Mouse (Mus musculus): ENCODE measurements around the gene Foxe1. TPM values are rescaled to one million over a fixed set of nuclear protein-coding genes. Genes with fewer than 3 reads are reported as not detected.

The Foxe1 gene
- not detected in 2 replicates for polyA plus RNA-seq (2014; fragmentation: Nextera tagmentation; extraction: Ambion mirVana)

- Histone ChIP-seq H3K9ac (no peak within 1 kb of the TSS), H3K4me3 (replicated peaks; ENCODE audit: low read length) (peak within 1 kb of the TSS; percentile 32), H3K27me3 (ENCODE audit: control insufficient read depth, insufficient read depth, low read length) (peaks cover 98% of the 10 kb centered on the region), H3K4me2 (replicated peaks) (peak within 1 kb of the TSS; percentile 46), H3K27ac (no peak within 1 kb of the TSS), H3K4me1 (replicated peaks; ENCODE audit: control insufficient read depth, insufficient read depth, low read length) (no peaks in the 10 kb centered on the region; the same call in 1 of the 2 replicates), H3K36me3 (replicated peaks; ENCODE audit: control insufficient read depth, insufficient read depth) (no peaks in the 10 kb centered on the region), H3K9me3 (ENCODE audit: control insufficient read depth, low read length) (no peaks in the 10 kb centered on the region)
- no peak for DNase-seq (ENCODE audit: low spot score)
- peak; percentile 14; the same call in 1 of the 2 replicates for ATAC-seq (ENCODE audit: low FRiP score)
- WGBS = 1% methylated on average over 60 of the region's 70 CpGs
Observed at GRCm38 (mm10) chr4:46343596-46344260, at the start of gene Foxe1. Gene Foxe1, plus strand, starts transcription at chr4:46343609.

GRCm38 (mm10) chr4:46304071-46304470 is 39.3 kb upstream of the Foxe1 start:
- Histone ChIP-seq H3K9me3 (ENCODE audit: control insufficient read depth, low read length) (no peaks in the 10 kb centered on the region), H3K4me3 (replicated peaks; ENCODE audit: low read length) (peak overlapping the region; percentile 85), H3K27ac (no peak overlapping the region), H3K4me1 (replicated peaks; ENCODE audit: control insufficient read depth, insufficient read depth, low read length) (no peaks in the 10 kb centered on the region), H3K27me3 (ENCODE audit: control insufficient read depth, insufficient read depth, low read length) (no peaks in the 10 kb centered on the region), H3K4me2 (replicated peaks) (peak overlapping the region; percentile 75), H3K36me3 (replicated peaks; ENCODE audit: control insufficient read depth, insufficient read depth) (no peaks in the 10 kb centered on the region), H3K9ac (no peak overlapping the region)
- 6% methylated on average over 8 of the region's 8 CpGs for WGBS
- DNase-seq (ENCODE audit: low spot score) = no peak
- no peak for ATAC-seq (ENCODE audit: low FRiP score)

DNA sequence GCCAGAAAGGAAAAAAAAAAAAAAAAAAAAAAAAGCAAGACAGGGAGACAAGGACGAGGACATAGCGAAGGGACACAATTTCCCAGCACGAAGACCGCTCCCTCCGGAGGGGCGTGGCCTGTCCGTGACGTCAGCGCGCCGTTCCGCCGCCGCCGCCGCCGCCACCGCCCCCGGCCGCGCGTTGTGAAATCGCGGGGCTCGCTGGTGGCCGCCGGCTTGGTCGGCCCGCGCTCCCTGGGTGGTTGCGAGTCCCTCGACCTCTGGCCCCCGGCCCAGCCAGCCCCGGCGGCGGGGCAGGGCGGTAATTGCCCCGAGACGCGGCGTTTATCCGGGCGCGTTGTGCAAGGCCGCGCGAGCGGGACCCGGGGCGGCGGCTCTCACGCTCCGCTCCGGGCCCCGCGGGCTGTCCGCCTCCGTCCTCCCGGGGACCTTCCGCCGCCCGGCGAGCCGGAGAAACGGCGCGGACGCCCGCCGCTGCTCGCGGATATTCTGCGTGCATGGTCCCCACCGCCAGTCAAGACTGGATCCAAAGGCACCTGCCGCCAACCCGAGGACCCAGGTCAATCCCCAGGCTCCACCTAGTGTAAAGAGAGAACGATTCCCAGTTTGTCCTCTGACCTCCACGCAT is 38.5 kb upstream of the Foxe1 start:
- H3K36me3 ChIP-seq (replicated peaks; ENCODE audit: control insufficient read depth, insufficient read depth) = no peaks in the 10 kb centered on the region
- peak overlapping the region; percentile 90 for H3K9ac ChIP-seq
- no peaks in the 10 kb centered on the region for H3K27me3 ChIP-seq (ENCODE audit: control insufficient read depth, insufficient read depth, low read length)
- peak overlapping the region; percentile 85 for H3K4me3 ChIP-seq (replicated peaks; ENCODE audit: low read length)
- under 1% methylated on average over 77 of the region's 78 CpGs for WGBS
- peak; percentile 82 for DNase-seq (ENCODE audit: low spot score)
- peak overlapping the region; percentile 75 for H3K4me2 ChIP-seq (replicated peaks)
- no peaks in the 10 kb centered on the region for H3K4me1 ChIP-seq (replicated peaks; ENCODE audit: control insufficient read depth, insufficient read depth, low read length)
- peak; percentile 88 for ATAC-seq (ENCODE audit: low FRiP score)
- H3K9me3 ChIP-seq (ENCODE audit: control insufficient read depth, low read length) = no peaks in the 10 kb centered on the region
- H3K27ac ChIP-seq = peak overlapping the region; percentile 86

DNA sequence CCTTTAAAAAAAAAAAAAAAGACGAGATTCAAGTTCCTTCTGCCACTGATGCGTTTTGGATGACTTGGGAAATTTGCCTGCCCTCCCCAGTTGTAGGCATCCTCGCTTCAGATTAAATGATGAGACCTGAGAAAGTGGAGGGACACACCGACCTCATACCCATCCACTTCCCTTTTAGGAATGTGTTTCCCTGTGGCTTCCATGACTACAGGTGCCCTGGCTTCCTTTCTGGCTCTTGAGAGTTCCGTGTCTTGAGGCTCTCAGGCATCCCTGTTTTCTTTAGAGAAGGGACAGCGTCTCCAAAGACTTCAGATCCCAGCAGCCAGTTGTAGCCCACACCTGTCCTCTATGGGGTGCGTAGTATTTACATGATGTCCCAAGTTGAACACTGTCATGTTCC is 38.0 kb upstream of the Foxe1 start:
- Histone ChIP-seq H3K9me3 (ENCODE audit: control insufficient read depth, low read length) (no peaks in the 10 kb centered on the region), H3K9ac (peak overlapping the region; percentile 90), H3K27ac (no peak overlapping the region), H3K4me2 (replicated peaks) (peak overlapping the region; percentile 75), H3K27me3 (ENCODE audit: control insufficient read depth, insufficient read depth, low read length) (no peaks in the 10 kb centered on the region), H3K4me3 (replicated peaks; ENCODE audit: low read length) (peak overlapping the region; percentile 85), H3K36me3 (replicated peaks; ENCODE audit: control insufficient read depth, insufficient read depth) (no peaks in the 10 kb centered on the region), H3K4me1 (replicated peaks; ENCODE audit: control insufficient read depth, insufficient read depth, low read length) (no peaks in the 10 kb centered on the region)
- WGBS = 19% methylated on average over 7 of the region's 7 CpGs
- ATAC-seq (ENCODE audit: low FRiP score) (no peak), DNase-seq (ENCODE audit: low spot score) (no peak)

- Histone ChIP-seq H3K9ac (no peak overlapping the region), H3K4me1 (replicated peaks; ENCODE audit: control insufficient read depth, insufficient read depth, low read length) (no peaks in the 10 kb centered on the region), H3K4me2 (replicated peaks) (no peak overlapping the region), H3K9me3 (ENCODE audit: control insufficient read depth, low read length) (no peaks in the 10 kb centered on the region), H3K36me3 (replicated peaks; ENCODE audit: control insufficient read depth, insufficient read depth) (no peaks in the 10 kb centered on the region), H3K27ac (no peak overlapping the region), H3K27me3 (ENCODE audit: control insufficient read depth, insufficient read depth, low read length) (no peaks in the 10 kb centered on the region), H3K4me3 (replicated peaks; ENCODE audit: low read length) (no peak overlapping the region)
- WGBS = 60% methylated on average over 9 of the region's 9 CpGs
- ATAC-seq (ENCODE audit: low FRiP score) = no peak
- DNase-seq (ENCODE audit: low spot score) = no peak
Observed at GRCm38 (mm10) chr4:46307341-46307740, 36.1 kb upstream of the Foxe1 start.

- 88% methylated on average over 7 of the region's 7 CpGs for WGBS
- Histone ChIP-seq H3K4me1 (replicated peaks; ENCODE audit: control insufficient read depth, insufficient read depth, low read length) (no peaks in the 10 kb centered on the region), H3K9ac (no peak overlapping the region), H3K4me3 (replicated peaks; ENCODE audit: low read length) (no peak overlapping the region), H3K9me3 (ENCODE audit: control insufficient read depth, low read length) (no peaks in the 10 kb centered on the region), H3K27me3 (ENCODE audit: control insufficient read depth, insufficient read depth, low read length) (no peaks in the 10 kb centered on the region), H3K36me3 (replicated peaks; ENCODE audit: control insufficient read depth, insufficient read depth) (no peaks in the 10 kb centered on the region), H3K4me2 (replicated peaks) (no peak overlapping the region), H3K27ac (no peak overlapping the region)
- no peak for ATAC-seq (ENCODE audit: low FRiP score)
- no peak for DNase-seq (ENCODE audit: low spot score)
Observed at GRCm38 (mm10) chr4:46307869-46308268, 35.5 kb upstream of the Foxe1 start.

- Histone ChIP-seq H3K27me3 (ENCODE audit: control insufficient read depth, insufficient read depth, low read length) (no peaks in the 10 kb centered on the region), H3K9me3 (ENCODE audit: control insufficient read depth, low read length) (no peaks in the 10 kb centered on the region), H3K4me3 (replicated peaks; ENCODE audit: low read length) (no peak overlapping the region), H3K36me3 (replicated peaks; ENCODE audit: control insufficient read depth, insufficient read depth) (no peaks in the 10 kb centered on the region), H3K27ac (no peak overlapping the region), H3K4me2 (replicated peaks) (no peak overlapping the region), H3K4me1 (replicated peaks; ENCODE audit: control insufficient read depth, insufficient read depth, low read length) (no peaks in the 10 kb centered on the region), H3K9ac (no peak overlapping the region)
- DNase-seq (ENCODE audit: low spot score) (no peak), ATAC-seq (ENCODE audit: low FRiP score) (no peak)
- 66% methylated on average over 2 of the region's 2 CpGs for WGBS
Observed at GRCm38 (mm10) chr4:46311631-46312030, 31.8 kb upstream of the Foxe1 start.

GRCm38 (mm10) chr4:46321730-46322389 is 21.5 kb upstream of the Foxe1 start:
- Histone ChIP-seq H3K4me3 (replicated peaks; ENCODE audit: low read length) (no peak overlapping the region), H3K9me3 (ENCODE audit: control insufficient read depth, low read length) (no peaks in the 10 kb centered on the region), H3K36me3 (replicated peaks; ENCODE audit: control insufficient read depth, insufficient read depth) (no peaks in the 10 kb centered on the region), H3K9ac (no peak overlapping the region), H3K4me1 (replicated peaks; ENCODE audit: control insufficient read depth, insufficient read depth, low read length) (no peaks in the 10 kb centered on the region), H3K27ac (no peak overlapping the region), H3K27me3 (ENCODE audit: control insufficient read depth, insufficient read depth, low read length) (no peaks in the 10 kb centered on the region), H3K4me2 (replicated peaks) (no peak overlapping the region)
- 77% methylated on average over 13 of the region's 13 CpGs for WGBS
- no peak for DNase-seq (ENCODE audit: low spot score)
- no peak for ATAC-seq (ENCODE audit: low FRiP score)

DNA sequence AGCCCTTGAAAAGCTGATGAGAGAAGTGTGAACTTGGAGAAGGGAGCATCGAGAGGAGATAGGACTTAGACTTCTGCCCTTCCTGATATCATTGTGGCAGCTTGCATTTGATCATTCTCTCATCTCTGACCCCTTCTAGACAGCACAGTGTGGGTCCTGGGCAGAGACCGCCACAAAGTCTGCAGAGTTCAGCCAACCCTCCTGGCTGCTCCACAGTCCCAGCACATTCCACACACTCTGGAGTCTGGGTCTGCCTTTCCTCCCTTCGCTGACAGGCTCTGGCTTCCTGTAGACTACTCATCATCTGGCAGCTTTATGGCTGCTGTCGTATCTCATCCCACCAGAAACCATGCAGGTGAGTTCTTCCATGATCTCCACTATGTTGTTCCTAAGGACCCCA is 20.7 kb upstream of the Foxe1 start:
- Histone ChIP-seq H3K27me3 (ENCODE audit: control insufficient read depth, insufficient read depth, low read length) (no peaks in the 10 kb centered on the region), H3K4me3 (replicated peaks; ENCODE audit: low read length) (no peak overlapping the region), H3K9me3 (ENCODE audit: control insufficient read depth, low read length) (no peaks in the 10 kb centered on the region), H3K36me3 (replicated peaks; ENCODE audit: control insufficient read depth, insufficient read depth) (no peaks in the 10 kb centered on the region), H3K27ac (no peak overlapping the region), H3K9ac (no peak overlapping the region), H3K4me2 (replicated peaks) (no peak overlapping the region), H3K4me1 (replicated peaks; ENCODE audit: control insufficient read depth, insufficient read depth, low read length) (no peaks in the 10 kb centered on the region)
- ATAC-seq (ENCODE audit: low FRiP score) = no peak
- DNase-seq (ENCODE audit: low spot score) = no peak
- 72% methylated on average over 4 of the region's 4 CpGs for WGBS
